Mouse (Mus musculus) lung, embryonic 16.5 days (tissue): ENCODE measurements around the gene Gbgt1. TPM values are rescaled to one million over a fixed set of nuclear protein-coding genes. Genes with fewer than 3 reads are reported as not detected.
"Not testable (repeated sequence)": the region's sequence is repeated elsewhere in the genome, so short reads cannot be mapped to it uniquely, and the experiment has no call there.

ENCODE experiments used
- ATAC-seq: fragments of 200-750 bp; cut with Nextera tagmentation; 2 replicates; pipeline ENCODE4 v1.8.0; 2017; ENCODE audit warnings: low read depth, mild to moderate bottlenecking, moderate library complexity
- H3K27ac ChIP-seq: fragments of 300-500 bp; sonication (generic); 2 replicates; pipeline ENCODE4 v1.5.1; 2014; ENCODE audit warnings: mild to moderate bottlenecking, control low read depth, low read length
- H3K27me3 ChIP-seq: fragments of 300-500 bp; sonication (generic); 2 replicates; pipeline ENCODE4 v1.6.1; 2014; ENCODE audit warnings: low read depth, low read length, mixed read lengths; ENCODE audit not compliant: control insufficient read depth, insufficient read depth
- H3K36me3 ChIP-seq: fragments of 300-500 bp; sonication (generic); 2 replicates; pipeline ENCODE4 v1.6.1; 2014; ENCODE audit warnings: low read length; ENCODE audit not compliant: control insufficient read depth, insufficient read depth
- H3K4me1 ChIP-seq: fragments of 300-500 bp; sonication (generic); replicated peaks from 2 replicates; pipeline ENCODE4 v1.6.1; 2014; ENCODE audit warnings: low read length, mixed read lengths; ENCODE audit not compliant: control insufficient read depth, insufficient read depth
- H3K4me2 ChIP-seq: fragments of 300-500 bp; sonication (generic); 2 replicates; pipeline ENCODE4 v1.6.1; 2014; ENCODE audit warnings: low read depth, low read length, control low read depth
- H3K4me3 ChIP-seq: fragments of 300-500 bp; sonication (generic); 2 replicates; pipeline ENCODE4 v1.5.1; 2014; ENCODE audit warnings: mild to moderate bottlenecking, low read length, control low read depth
- H3K9ac ChIP-seq: fragments of 300-500 bp; sonication (generic); 2 replicates; pipeline ENCODE4 v1.6.1; 2014; ENCODE audit warnings: low read length, control low read depth
- H3K9me3 ChIP-seq: fragments of 300-500 bp; sonication (generic); 2 replicates; pipeline ENCODE4 v1.6.1; 2016; ENCODE audit warnings: low read length; ENCODE audit not compliant: control insufficient read depth
- WGBS: fragments of 180-500 bp; shearing (Covaris S2); extraction: QIAGEN DNeasy Blood & Tissue Kit; methylation state at CpG from one replicate; pipeline ENCODE4 v1.1.7; 2014; 5-methylcytosine and 5-hydroxymethylcytosine counted together
- polyA plus RNA-seq: library from polyadenylated mRNA; unstranded; fragments of >200 nt; fragmentation: Nextera tagmentation; extraction: Ambion mirVana; gene quantifications from 2 replicates; pipeline ENCODE4 v1.2.1, GENCODE M21; 2015

Gene Gbgt1
- polyA plus RNA-seq, 1 experiment from 2014 or later: 1.1 TPM

GRCm38 (mm10) chr2:28495801-28496595, 693 bp upstream of the Gbgt1 start:
- Histone ChIP-seq H3K4me2 (no peak overlapping the region), H3K27ac (peak overlapping the region; percentile 1; the same call in 1 of the 2 replicates), H3K4me3 (no peak overlapping the region), H3K36me3 (no peaks in the 10 kb centered on the region), H3K27me3 (no peaks in the 10 kb centered on the region), H3K4me1 (peaks cover 5% of the 10 kb centered on the region; the same call in 1 of the 2 replicates), H3K9me3 (no peaks in the 10 kb centered on the region), H3K9ac (0 out of 2 replicates have a peak overlapping the region, but pooled peaks have one; percentile 0)
- no peak for ATAC-seq
- WGBS: 74% methylated on average over 16 of the region's 16 CpGs

DNA sequence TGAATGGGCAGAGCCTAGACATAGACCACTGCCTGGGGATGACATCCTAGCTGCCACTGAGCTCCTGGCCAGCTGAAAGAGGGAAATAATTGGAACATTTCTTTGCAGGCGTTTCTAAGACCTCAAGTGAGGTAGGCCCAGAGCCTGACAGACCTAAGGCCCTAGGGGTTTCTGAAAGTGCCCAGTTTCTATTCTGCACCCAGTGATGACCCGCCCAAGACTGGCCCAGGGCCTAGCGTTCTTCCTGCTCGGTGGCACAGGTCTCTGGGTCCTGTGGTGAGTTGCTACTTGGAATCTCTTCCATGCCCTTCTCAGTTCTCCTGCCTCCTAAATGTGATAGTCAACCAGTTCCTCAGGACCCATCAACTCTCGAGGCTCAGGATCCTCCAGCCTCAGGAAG, 870 bp downstream of the Gbgt1 start:
- Histone ChIP-seq H3K4me3 (no peak overlapping the region), H3K9me3 (no peaks in the 10 kb centered on the region), H3K4me2 (no peak overlapping the region), H3K27ac (no peak overlapping the region), H3K4me1 (peaks cover 5% of the 10 kb centered on the region; the same call in 1 of the 2 replicates), H3K36me3 (no peaks in the 10 kb centered on the region), H3K27me3 (no peaks in the 10 kb centered on the region), H3K9ac (no peak overlapping the region)
- ATAC-seq: no peak
- WGBS: 74% methylated on average over 5 of the region's 5 CpGs

DNA sequence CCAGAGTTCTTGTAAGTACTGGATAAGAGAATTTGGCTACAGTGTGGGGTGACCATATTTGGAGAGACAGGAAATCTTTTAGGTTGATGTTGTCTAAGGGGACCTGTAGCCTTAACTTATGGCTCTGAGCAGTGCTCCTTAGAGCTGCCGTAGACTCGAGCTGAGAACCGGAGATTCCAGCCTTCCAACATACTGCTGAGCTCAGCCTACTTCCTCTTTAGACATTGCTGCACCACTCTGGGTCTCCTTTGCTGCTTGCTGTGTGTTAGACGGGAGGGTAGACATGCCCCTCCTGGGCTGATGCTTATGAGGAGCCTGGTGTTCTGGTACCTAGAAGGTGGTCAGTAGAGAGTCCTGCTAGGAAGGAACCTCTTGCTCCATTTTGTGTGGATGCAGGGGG, 1.7 kb downstream of the Gbgt1 start:
- H3K9me3 ChIP-seq: no peaks in the 10 kb centered on the region
- peaks cover 5% of the 10 kb centered on the region; the same call in 1 of the 2 replicates for H3K4me1 ChIP-seq
- H3K9ac ChIP-seq: no peak overlapping the region
- H3K27me3 ChIP-seq: no peaks in the 10 kb centered on the region
- WGBS: 70% methylated on average over 4 of the region's 4 CpGs
- no peak for ATAC-seq
- H3K36me3 ChIP-seq: no peaks in the 10 kb centered on the region
- H3K27ac ChIP-seq: no peak overlapping the region
- H3K4me3 ChIP-seq: no peak overlapping the region
- no peak overlapping the region for H3K4me2 ChIP-seq

GRCm38 (mm10) chr2:28502987-28503386, 6.3 kb downstream of the Gbgt1 start:
- no peaks in the 10 kb centered on the region for H3K36me3 ChIP-seq
- no peaks in the 10 kb centered on the region for H3K27me3 ChIP-seq
- no peak overlapping the region for H3K27ac ChIP-seq
- no peaks in the 10 kb centered on the region for H3K9me3 ChIP-seq
- no peaks in the 10 kb centered on the region for H3K4me1 ChIP-seq
- 67% methylated on average over 10 of the region's 10 CpGs for WGBS
- no peak overlapping the region for H3K9ac ChIP-seq
- no peak overlapping the region for H3K4me2 ChIP-seq
- no peak for ATAC-seq
- no peak overlapping the region for H3K4me3 ChIP-seq

DNA sequence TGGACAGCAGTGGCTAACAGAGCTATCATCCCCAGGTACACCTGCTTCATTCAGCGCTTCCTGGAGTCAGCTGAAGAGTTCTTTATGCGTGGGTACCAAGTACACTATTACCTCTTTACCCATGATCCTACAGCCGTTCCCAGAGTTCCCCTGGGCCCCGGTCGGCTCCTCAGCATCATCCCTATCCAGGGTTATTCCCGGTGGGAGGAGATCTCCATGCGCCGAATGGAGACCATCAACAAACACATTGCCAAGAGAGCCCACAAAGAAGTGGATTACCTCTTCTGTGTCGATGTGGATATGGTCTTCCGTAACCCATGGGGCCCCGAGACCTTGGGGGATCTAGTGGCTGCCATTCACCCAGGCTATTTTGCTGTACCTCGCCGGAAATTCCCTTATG, 8.0 kb downstream of the Gbgt1 start:
- no peaks in the 10 kb centered on the region for H3K9me3 ChIP-seq
- WGBS: 82% methylated on average over 13 of the region's 13 CpGs
- H3K27me3 ChIP-seq: no peaks in the 10 kb centered on the region
- ATAC-seq: no peak
- H3K9ac ChIP-seq: no peak overlapping the region
- H3K4me3 ChIP-seq: no peak overlapping the region
- H3K36me3 ChIP-seq: no peaks in the 10 kb centered on the region
- H3K4me2 ChIP-seq: no peak overlapping the region
- no peak overlapping the region for H3K27ac ChIP-seq
- H3K4me1 ChIP-seq: no peaks in the 10 kb centered on the region

- Histone ChIP-seq H3K36me3 (no peaks in the 10 kb centered on the region), H3K4me3 (no peak within 1 kb of the TSS), H3K27ac (no peak within 1 kb of the TSS), H3K4me2 (no peak within 1 kb of the TSS), H3K9ac (no peak within 1 kb of the TSS), H3K27me3 (no peaks in the 10 kb centered on the region), H3K9me3 (no peaks in the 10 kb centered on the region), H3K4me1 (no peaks in the 10 kb centered on the region)
- no peak for ATAC-seq
- 60% methylated on average over 3 of the region's 3 CpGs for WGBS
These were observed 9.1 kb downstream of the Gbgt1 start, which contains the start of gene Gm10134 for GRCm38 (mm10) chr2:28505795-28506194. Gene Gm10134, plus strand, starts transcription at chr2:28506095.

DNA sequence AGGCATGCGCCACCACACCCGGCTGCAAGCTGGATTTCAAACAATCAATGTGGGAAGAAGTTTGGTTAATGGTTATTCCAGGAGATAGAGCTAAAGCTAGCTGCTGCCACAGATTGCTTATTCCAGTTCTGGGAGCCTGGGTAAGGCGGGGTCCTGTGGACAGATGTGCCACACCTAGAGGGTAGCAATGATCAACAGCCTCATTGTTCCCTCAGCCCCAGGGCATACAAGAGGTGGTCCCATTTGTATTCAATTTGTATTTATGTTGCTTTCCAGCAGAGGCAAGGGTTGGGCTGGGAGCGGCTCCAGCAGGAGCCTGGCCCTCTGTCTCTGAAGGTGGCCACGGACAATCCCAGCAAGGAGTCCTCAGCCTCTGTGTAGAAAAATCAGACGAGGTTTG, 9.6 kb downstream of the Gbgt1 start:
- no peak for ATAC-seq
- Histone ChIP-seq H3K4me2 (no peak overlapping the region), H3K27me3 (no peaks in the 10 kb centered on the region), H3K4me3 (no peak overlapping the region), H3K36me3 (no peaks in the 10 kb centered on the region), H3K27ac (no peak overlapping the region), H3K9ac (no peak overlapping the region), H3K9me3 (no peaks in the 10 kb centered on the region), H3K4me1 (no peaks in the 10 kb centered on the region)
- 80% methylated on average over 6 of the region's 6 CpGs for WGBS

- H3K9ac ChIP-seq, ATAC-seq, H3K4me2 ChIP-seq, H3K36me3 ChIP-seq, H3K27me3 ChIP-seq, H3K27ac ChIP-seq, H3K4me3 ChIP-seq, H3K9me3 ChIP-seq: not testable (repeated sequence)
- 45% methylated on average over 5 of the region's 5 CpGs for WGBS
- H3K4me1 ChIP-seq: peaks cover 11% of the 10 kb centered on the region
These were observed 14.9 kb downstream of the Gbgt1 start for GRCm38 (mm10) chr2:28511600-28511999.

- peak within 1 kb of the TSS; percentile 86 for H3K9ac ChIP-seq
- peak within 1 kb of the TSS; percentile 74 for H3K4me3 ChIP-seq
- H3K4me1 ChIP-seq: peaks cover 11% of the 10 kb centered on the region
- H3K4me2 ChIP-seq: peak within 1 kb of the TSS; percentile 98
- H3K9me3 ChIP-seq: no peaks in the 10 kb centered on the region
- H3K36me3 ChIP-seq: no peaks in the 10 kb centered on the region
- WGBS: under 1% methylated on average over 46 of the region's 71 CpGs
- H3K27ac ChIP-seq: peak within 1 kb of the TSS; percentile 67
- no peaks in the 10 kb centered on the region for H3K27me3 ChIP-seq
- peak; percentile 76 for ATAC-seq
These were observed 16.2 kb downstream of the Gbgt1 start, which contains the start of gene Ralgds for GRCm38 (mm10) chr2:28512798-28513401. Gene Ralgds, plus strand, starts transcription at chr2:28513125.
